Mouse (Mus musculus): Measurements from ENCODE around the gene Fbxo36.

DNA sequence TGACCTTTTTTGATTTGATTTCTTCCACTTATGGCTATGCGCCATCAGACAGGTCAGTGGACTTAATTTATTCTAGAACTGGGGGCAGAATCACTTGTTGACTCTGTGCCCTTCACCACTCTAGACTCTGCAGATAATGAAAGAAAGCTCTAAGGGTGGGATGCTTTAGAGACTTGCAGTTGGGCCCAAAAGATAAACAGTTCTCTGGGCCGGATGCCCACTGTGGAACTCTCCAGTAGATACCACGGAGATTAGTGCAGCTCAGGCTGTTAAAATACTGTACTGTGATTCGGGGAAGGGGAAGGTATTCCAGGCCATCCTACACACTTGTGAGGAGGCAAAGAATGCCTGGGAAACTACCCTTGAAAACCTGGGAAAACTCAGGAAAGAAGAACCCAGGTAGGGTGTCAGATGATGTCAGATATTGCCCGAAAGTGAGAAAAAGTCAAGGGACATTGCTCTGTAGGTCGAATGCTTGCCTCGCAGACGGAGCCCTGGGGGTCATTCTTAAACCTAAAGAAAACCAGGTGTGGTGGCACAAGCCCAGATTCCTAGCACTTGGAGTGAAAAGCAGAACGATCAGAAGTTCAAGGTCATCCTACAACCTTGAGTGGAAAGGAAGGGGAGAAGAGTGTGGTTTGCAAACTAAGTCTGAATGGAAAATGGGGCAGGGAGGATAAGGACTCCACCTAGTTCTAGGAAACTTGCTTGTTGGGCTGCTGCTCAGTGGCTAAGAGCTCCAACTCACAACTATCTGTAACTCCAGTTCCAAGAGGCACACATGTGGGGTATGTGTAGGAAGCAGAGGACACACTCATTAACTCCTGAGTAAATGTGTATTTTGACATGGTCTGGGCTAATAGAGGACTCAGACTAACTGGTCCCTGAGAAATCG lies 21.0 kb downstream of the Fbxo36 start:
- TF ChIP-seq FLI1 (IDR thresholded peaks at IDR 0.05; ENCODE audit: low read length) = no peak
- no peak for TF ChIP-seq GATA1 (IDR thresholded peaks at IDR 0.05; ENCODE audit: borderline replicate concordance, low read length)
